Mouse (Mus musculus) erythroid progenitor cell, adult 5-6 weeks (primary cell): ENCODE data around the gene Tmem210. TPM values are rescaled to one million over a fixed set of nuclear protein-coding genes. Genes with fewer than 3 reads are reported as not detected.
A peak's percentile ranks its signal among the peaks of the same experiment; 100 is the strongest.

Experiments used
- ATAC-seq: replicated peaks from 2 replicates; pipeline ENCODE4 v1.8.0; 2016; ENCODE audit warnings: moderate number of reproducible peaks, mild to moderate bottlenecking, moderate TSS enrichment, inconsistent platforms; ENCODE audit not compliant: poor library complexity, low FRiP score, severe bottlenecking
- total RNA-seq, 2 experiments: library from RNA; stranded (forward) in 1 of 2; stranded (reverse) in 1 of 2; fragments of 150-400 nt in 1 of 2; fragments of 186-747, 209-891 nt in 1 of 2; gene quantifications; 2 replicates each; pipeline versions ENCODE4 v1.2.3 to v1.2.4; 2015 to 2017; ENCODE audit warnings: low replicate concordance in 2 of 2

Tmem210 gene
- total RNA-seq, 2 experiments from 2014 or later: not detected

- no peak for ATAC-seq
These were observed 3.5 kb downstream of the Tmem210 start for GRCm38 (mm10) chr2:25291184-25292053.

DNA sequence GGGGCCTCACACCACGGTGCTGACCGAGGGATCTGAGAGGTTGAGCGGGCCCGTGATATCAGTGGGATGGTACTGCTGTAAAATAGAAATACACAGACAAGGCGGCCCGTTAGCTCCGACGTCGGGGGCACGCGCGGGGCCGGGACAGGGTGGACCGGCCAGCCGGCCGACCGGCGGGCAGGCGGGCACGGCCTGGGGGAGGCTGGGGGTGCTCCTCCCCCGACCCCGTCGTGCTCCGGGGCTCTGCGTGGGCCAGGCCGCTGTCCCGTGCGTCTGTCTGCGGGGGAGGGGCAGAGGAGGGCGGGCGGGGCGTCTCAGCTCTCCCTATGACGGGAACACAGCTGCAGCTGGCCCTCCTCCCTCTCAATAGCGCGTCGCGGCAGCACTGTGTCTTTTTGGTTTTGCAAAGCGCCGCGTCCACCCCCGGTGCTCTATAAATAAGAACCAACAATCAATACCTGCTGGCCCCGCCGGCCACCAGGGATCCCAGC, 4.2 kb downstream of the Tmem210 start:
- no peak for ATAC-seq

- peak; percentile 58; the same call in 1 of the 2 replicates for ATAC-seq
These were observed 4.9 kb downstream of the Tmem210 start for GRCm38 (mm10) chr2:25292856-25293255.

GRCm38 (mm10) chr2:25293706-25294105, 5.8 kb downstream of the Tmem210 start:
- no peak for ATAC-seq

DNA sequence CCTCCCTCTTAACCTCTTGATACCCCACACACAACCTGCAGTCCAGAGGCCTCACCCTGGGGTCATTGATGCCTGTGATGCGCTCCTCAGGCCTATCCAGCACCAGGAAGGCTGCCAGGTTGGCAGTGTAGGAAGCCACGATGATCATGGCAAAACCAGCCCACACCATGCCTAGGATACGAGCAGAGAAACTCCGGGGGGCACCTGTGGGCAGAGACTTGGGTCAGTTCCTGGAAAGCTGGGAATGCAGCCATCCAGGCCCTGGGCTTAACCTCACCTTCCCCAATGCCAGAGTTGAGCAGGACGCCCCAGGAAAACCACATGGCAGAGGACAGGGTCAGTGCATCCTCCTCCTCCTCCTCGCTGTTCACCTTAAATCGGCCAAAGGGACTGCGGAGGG, 9.1 kb downstream of the Tmem210 start:
- ATAC-seq: no peak

DNA sequence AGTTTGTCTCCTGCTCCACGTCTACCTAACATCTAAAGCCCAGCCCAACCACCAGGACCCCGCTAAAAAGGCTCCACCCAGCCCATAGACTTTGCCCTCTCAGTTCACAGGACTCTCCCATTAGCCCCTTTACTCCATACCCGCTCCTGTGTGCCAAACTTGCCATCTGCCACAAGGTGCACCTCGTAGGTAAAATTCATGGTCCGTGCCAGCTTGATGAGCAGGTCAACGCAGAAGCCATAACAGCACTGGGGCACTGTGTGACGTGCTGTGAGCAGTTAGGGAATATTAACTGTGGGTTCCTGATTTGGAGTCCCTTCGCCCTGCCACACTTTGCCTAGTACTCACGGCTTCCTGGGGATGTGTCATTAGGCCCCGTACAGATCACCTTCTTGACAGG, 10.1 kb downstream of the Tmem210 start:
- ATAC-seq: no peak

DNA sequence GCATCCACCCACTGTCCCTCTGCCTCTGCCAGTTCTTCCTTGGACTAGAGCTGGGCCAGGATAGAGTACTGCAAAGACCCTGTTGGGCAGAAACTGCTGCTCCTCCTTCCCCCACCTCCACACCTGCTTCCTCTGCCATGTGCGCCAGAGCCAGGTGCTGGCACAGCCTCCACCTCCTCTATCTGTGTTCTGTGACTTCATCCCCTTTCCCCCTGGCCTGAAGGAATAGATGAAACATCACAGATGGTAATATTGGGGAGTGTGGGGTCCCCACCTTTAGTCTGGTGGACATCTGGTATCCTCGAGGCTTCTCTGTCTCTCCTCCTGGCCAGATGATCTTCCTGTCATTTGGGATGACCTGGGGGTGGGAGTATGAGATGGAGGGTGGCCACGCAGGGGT, 15.5 kb downstream of the Tmem210 start:
- no peak for ATAC-seq

DNA sequence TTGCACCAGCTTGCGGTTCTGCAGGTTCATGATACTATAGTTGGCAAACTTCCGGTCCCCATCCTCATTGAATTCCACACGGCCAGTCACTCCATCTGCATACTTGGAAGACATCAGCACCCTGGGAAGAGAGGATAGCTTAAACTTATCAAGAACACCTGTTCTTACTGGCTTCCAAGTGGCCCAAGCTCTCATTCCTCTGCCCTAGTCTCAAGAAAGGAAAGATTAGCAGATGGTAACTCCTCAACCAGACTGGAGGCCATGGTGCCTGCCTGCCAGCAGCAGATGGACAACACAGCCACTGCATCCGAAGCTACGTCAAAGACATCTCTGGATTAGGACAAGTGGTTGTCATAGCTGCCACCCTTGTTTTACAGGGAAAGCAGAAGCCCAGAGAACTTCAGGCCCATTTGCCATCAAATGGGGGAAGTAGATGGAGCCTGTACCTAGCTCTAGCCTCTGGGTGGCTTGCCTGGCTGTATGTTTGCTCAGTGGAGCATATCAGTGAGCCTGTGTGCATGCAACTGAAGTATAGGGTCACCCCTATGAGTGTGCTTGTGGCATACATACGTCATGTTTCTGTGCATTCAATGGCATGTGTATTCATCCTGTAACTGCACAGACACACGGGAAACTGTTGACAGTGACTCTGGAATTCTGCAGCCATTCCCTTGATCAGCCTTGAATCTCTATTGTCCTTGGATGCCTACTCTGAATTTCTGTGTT, 16.1 kb downstream of the Tmem210 start:
- ATAC-seq: no peak

DNA sequence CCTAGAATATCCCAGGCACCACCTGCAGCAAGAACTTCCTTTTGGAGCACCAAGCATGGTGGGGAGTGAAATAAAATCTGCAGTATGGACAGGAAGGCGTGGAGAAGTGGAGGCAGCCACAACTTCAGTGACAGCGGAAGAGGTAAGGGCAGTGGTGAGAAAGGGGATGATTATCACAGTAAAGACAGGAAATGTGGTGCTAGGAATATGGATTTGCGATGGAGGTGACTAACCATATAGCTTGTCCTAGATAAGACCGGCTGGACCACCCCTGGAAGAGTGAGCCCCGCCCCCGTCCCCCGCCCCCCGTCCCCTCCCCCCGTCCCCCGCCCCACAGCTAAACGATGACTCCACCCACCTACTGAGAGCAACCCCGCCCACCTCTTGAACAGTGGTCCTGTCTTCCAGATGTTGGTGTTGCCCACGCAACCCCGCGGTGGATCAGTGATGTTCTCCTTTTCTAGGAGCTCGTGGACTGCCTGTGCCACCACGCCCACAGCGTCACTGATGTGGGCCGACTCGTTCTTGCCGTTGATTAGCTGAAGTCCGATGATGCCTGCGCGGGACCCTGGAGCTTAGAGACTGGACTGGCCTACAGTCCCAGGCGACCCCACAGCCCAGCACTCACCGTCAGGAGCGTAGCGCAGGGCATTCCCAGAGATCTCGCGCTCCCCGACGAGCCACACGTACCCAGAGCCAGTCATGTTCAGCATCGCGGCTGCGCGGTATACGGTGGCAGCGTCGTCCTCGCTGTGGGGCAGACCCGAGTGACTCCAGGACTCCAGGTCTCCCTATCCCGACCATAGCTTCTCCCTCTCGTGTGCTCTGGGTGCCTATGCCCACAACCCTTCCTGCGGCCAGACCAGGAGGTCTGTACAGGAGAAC, 17.0 kb downstream of the Tmem210 start:
- 0 out of 2 replicates have a peak, but pooled peaks have one; percentile 7 for ATAC-seq

- no peak for ATAC-seq
These were observed 17.8 kb downstream of the Tmem210 start for GRCm38 (mm10) chr2:25305587-25306359.

- no peak for ATAC-seq
These were observed 22.2 kb downstream of the Tmem210 start for GRCm38 (mm10) chr2:25310180-25310579.

- no peak for ATAC-seq
These were observed 23.0 kb downstream of the Tmem210 start for GRCm38 (mm10) chr2:25310969-25311368.

DNA sequence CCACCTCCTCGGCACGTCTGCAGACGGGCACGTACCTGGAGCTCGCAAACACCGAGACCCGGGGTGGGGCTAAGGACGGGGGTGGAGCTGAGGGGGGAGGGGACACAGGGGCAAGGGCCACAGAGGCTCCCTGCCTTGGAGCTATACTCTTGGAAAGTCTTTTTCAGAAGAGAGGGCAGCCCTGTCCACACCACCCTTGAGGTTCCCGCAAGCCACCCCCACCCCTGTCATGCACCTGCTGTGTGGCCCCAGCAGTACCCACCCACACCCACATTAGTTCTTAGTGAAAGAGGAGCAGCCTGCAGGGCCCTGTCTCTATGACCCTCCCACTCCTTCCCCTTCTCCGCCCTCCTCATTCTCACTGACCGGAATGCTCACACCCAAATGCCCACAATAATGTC, 23.5 kb downstream of the Tmem210 start:
- no peak for ATAC-seq

DNA sequence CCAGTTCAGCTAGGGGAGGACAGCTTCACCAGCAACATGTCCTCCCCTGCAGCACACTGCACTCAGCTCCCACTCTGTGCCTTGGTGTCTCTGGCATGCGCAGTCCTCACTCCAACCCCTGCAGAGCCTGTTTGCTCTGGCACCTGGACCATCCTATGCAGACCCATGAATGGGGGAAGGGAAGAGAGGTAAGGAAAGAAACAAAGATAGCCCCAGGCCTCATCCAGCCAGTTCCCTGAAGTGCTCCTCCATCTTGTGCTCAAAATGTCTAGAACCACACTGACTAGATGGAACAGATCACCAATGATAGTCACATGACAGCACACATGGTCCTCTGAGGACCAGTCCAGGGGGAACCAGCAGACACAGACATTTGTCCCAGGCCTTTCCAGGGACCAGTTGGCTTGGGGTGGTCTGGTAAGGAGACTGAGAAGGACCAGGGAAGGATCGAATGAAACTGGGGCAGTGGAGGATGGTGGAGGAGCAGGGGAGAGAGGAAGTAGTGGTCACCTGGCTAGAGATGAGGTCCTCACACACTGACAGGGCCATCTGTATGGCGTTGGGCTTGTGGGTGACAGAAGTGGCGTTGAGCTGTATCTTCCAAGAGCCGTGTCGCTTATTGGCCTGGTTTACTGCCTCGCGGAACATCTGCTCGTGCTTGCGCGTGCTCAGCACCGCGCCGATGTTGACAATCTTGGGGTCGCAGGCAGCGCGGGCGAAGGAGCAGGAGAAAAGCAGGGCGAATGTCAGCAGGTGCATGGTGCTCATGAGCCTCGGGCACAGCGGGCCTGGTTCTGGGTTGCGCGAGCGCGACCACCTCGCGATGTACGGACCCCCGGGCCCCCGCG, 30.4 kb downstream of the Tmem210 start:
- ATAC-seq: no peak

- ATAC-seq: no peak
These were observed 31.2 kb downstream of the Tmem210 start, which contains the start of gene Grin1 for GRCm38 (mm10) chr2:25318971-25319773. Gene Grin1 (minus strand): TSS chr2:25319187.

- ATAC-seq: no peak
These were observed 32.1 kb downstream of the Tmem210 start for GRCm38 (mm10) chr2:25320084-25320483.

- ATAC-seq: no peak
These were observed 38.1 kb downstream of the Tmem210 start for GRCm38 (mm10) chr2:25326036-25326435.
